Mouse (Mus musculus) left cerebral cortex, adult 9 months (tissue): Measurements from ENCODE around the gene Adarb1.

ENCODE experiments used
- DNase-seq, 2 experiments: peaks; one replicate each; pipeline ENCODE4 v3.0.0; 2022; ENCODE audit warnings: low spot score in 2 of 2

Gene Adarb1

GRCm38 (mm10) chr10:77267027-77267426, 151.0 kb downstream of the Adarb1 start:
- DNase-seq = no peak

- no peak for DNase-seq
Observed at GRCm38 (mm10) chr10:77266281-77266680, 151.8 kb downstream of the Adarb1 start.

GRCm38 (mm10) chr10:77260166-77260875, 157.7 kb downstream of the Adarb1 start:
- no peak for DNase-seq

GRCm38 (mm10) chr10:77258704-77259621, 159.1 kb downstream of the Adarb1 start, which contains the start of gene Pofut2:
Gene Pofut2 (plus strand): TSS chr10:77259218.
- DNase-seq = peak; percentile 85 to 93

GRCm38 (mm10) chr10:77258041-77258590, 160.0 kb downstream of the Adarb1 start:
- DNase-seq = no peak

GRCm38 (mm10) chr10:77255676-77256075, 162.4 kb downstream of the Adarb1 start:
- no peak for DNase-seq

GRCm38 (mm10) chr10:77255231-77255630, 162.8 kb downstream of the Adarb1 start:
- no peak for DNase-seq

- peak in 1 of 2 experiments; percentile 86 for DNase-seq
Observed at GRCm38 (mm10) chr10:77252790-77253189, 165.3 kb downstream of the Adarb1 start.

- DNase-seq = no peak
Observed at GRCm38 (mm10) chr10:77251784-77252539, 166.1 kb downstream of the Adarb1 start.

- no peak for DNase-seq
Observed at GRCm38 (mm10) chr10:77251223-77251783, 166.8 kb downstream of the Adarb1 start.

GRCm38 (mm10) chr10:77247707-77248106, 170.4 kb downstream of the Adarb1 start:
- DNase-seq = no peak

- no peak for DNase-seq
Observed at GRCm38 (mm10) chr10:77247048-77247447, 171.0 kb downstream of the Adarb1 start.

GRCm38 (mm10) chr10:77244777-77245176, 173.3 kb downstream of the Adarb1 start:
- no peak for DNase-seq

- no peak for DNase-seq
Observed at GRCm38 (mm10) chr10:77243572-77244161, 174.4 kb downstream of the Adarb1 start.

GRCm38 (mm10) chr10:77242871-77243270, 175.2 kb downstream of the Adarb1 start:
- no peak for DNase-seq

GRCm38 (mm10) chr10:77242396-77242795, 175.7 kb downstream of the Adarb1 start:
- no peak for DNase-seq

- no peak for DNase-seq
Observed at GRCm38 (mm10) chr10:77240764-77241163, 177.3 kb downstream of the Adarb1 start.
